Comparison of ENCODE assay signal across 13 mouse cellular contexts in the genomic region with DNA sequence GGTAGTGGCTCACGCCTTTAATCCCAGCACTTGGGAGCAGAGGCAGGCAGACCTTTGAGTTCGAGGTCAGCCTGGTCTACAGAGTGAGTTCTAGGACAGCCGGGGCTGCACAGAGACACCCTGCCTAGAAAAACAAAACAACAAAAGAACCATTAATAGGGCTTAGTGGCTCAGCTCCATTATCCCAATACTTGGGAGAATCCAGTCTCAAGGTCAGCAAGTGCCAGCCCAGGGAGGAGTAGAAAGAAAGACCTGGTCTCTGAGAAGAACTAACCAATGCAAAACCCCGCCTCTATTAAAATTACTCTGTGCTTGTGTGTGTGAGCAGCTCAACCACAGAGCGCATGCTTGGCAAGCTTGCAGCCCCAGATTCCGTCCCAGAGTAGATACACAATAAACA. TPM values are rescaled to one million over a fixed set of nuclear protein-coding genes. Genes with fewer than 3 reads are reported as not detected.
"Had no signal": no experiment of that assay in that cellular context is flagged by ENCODE, and none has a peak within 500 bp of the region (broad histone marks: within the 10 kb centered on the region; RNA-seq: fewer than 3 reads in every experiment).

No protein-coding gene starts in this region.

- DNase-seq: gastrocnemius, postnatal 14 days; gastrocnemius, postnatal 36 days; heart, adult 18-20 months; heart, postnatal 14 days; heart, postnatal 36 days; kidney, adult 11 months; kidney, adult 2 months; kidney, adult 9 months; kidney, postnatal 14 days; kidney, postnatal 36 days; liver; liver, embryonic 13.5 days had no signal

RNA-seq across cellular contexts. Expression of a gene that starts 57.9 kb away (rescaled TPM):
- total RNA-seq: hematopoietic stem cell, adult 5-6 weeks had no signal
